Mouse (Mus musculus) CD4-positive naive resting alpha-beta T cell, adult 57 days (primary cell): ENCODE data around the gene Gtf2h4. TPM values are rescaled to one million over a fixed set of nuclear protein-coding genes. Genes with fewer than 3 reads are reported as not detected.

Experiments used
- total RNA-seq: library from RNA; stranded (reverse); gene quantifications from one replicate; pipeline ENCODE4 v1.2.4, GENCODE M21; 2023

Gtf2h4 gene
- total RNA-seq = 15.8 TPM

DNA sequence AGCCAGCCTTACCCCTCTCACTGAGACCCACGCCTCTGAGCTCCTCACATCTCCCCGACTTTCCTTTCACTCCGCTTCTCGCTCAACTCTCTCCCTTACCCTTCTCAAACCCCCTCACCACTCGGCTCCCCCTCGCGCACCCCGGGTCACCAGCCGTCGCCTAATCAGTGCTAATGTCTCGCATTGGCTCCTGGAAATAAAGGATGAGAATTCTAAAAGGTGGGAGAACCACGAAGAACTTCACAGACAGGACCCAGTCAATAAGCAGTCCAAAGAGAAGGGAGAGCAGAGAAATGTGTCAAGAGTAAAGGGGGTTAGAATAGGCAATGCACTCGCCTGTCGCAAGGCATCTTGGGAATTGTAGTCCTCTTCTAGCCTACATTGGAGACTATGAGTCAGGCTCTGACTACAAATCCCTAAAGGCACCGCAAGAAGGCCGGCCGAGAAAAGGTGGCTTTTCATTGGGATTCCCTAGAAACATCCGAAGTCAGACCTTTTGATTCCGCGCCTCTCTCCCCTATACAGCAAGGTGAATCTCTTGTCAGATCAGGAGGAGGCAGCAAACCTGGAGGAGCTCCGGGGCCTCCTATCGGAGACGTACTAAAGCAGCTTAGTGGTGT lies at the start of gene Gtf2h4:
Gene Gtf2h4, minus strand, starts transcription at position 324 of the 620 bp plus-strand sequence.

GRCm38 (mm10) chr17:35704621-35705464 lies 31.3 kb upstream of the Gtf2h4 start, which contains the start of gene Ddr1:
Ddr1 (minus strand) TSS chr17:35704621.

GRCm38 (mm10) chr17:35667334-35668065 lies 6.0 kb downstream of the Gtf2h4 start, which contains the start of gene Vars2:
Vars2 (minus strand) TSS chr17:35667592.

DNA sequence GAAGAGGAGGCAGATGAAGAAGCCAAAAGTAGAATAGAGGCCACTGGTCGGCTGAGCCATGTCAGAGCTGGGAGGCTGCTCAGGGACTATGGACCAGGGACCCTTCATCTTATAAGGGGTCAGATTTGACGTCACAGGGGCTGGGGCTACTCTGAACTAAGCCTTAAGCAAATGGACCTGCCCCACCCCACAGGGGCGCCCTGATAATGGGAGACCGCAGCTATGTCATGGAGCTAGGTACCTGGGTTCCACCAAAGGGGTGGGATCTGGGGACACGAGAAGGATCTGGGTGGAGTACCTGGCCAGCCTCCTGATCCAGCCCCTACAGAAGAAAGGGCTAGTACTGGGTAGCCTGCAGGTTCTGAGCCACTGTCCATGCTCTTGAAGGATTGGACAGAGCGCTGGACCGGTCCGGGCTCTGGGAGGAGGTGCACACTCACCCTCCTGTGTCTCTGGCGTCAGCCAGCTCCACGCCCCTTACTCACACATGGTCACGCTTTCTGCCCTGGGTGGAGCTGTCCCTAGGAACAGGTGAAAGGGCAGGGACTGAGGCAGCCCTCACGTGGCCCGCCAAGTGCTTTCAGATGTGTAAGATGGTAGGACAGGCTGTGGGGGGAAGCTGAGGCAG lies 29.8 kb downstream of the Gtf2h4 start, which contains the start of gene Mucl3:
Gene Mucl3, minus strand, starts transcription at position 87 of the 628 bp plus-strand sequence.

GRCm38 (mm10) chr17:35626537-35626936 lies 47.0 kb downstream of the Gtf2h4 start, which contains the start of gene Gm9573:
Gm9573 (minus strand) TSS chr17:35626637.

Other genes starting within 250 kb of the Gtf2h4 start
- 107 TPM for gene H2-Q6, start 248.9 kb downstream of the Gtf2h4 start, total RNA-seq
- 390 TPM for gene H2-Q7, start 234.6 kb downstream of the Gtf2h4 start, total RNA-seq
- 74.1 TPM for gene H2-Q10, start 203.7 kb downstream of the Gtf2h4 start, total RNA-seq
- 0.71 TPM for gene Pou5f1, start 167.7 kb downstream of the Gtf2h4 start, total RNA-seq
- gene Tcf19, start 156.9 kb downstream of the Gtf2h4 start, total RNA-seq = 6.6 TPM
- 16.2 TPM for gene Cchcr1, start 156.6 kb downstream of the Gtf2h4 start, total RNA-seq
- not detected for gene Psors1c2, start 140.5 kb downstream of the Gtf2h4 start, total RNA-seq
- gene Cdsn, start 121.6 kb downstream of the Gtf2h4 start, total RNA-seq = not detected
- not detected for gene 2300002M23Rik, start 106.3 kb downstream of the Gtf2h4 start, total RNA-seq
- gene Sfta2, start 72.2 kb downstream of the Gtf2h4 start, total RNA-seq = not detected
- not detected for gene Gm9573, start 47.1 kb downstream of the Gtf2h4 start, total RNA-seq
- not detected for gene Mucl3, start 30.0 kb downstream of the Gtf2h4 start, total RNA-seq
- 49.3 TPM for gene Vars2, start 6.1 kb downstream of the Gtf2h4 start, total RNA-seq
- 15.5 TPM for gene Ddr1, start 30.9 kb upstream of the Gtf2h4 start, total RNA-seq
- 6.3 TPM for gene Ier3, start 147.9 kb upstream of the Gtf2h4 start, total RNA-seq
- gene Flot1, start 149.5 kb upstream of the Gtf2h4 start, total RNA-seq = 46.7 TPM
- 496 TPM for gene Tubb5, start 164.6 kb upstream of the Gtf2h4 start, total RNA-seq
- 79.2 TPM for gene Mdc1, start 167.8 kb upstream of the Gtf2h4 start, total RNA-seq
- 19.7 TPM for gene Nrm, start 187.6 kb upstream of the Gtf2h4 start, total RNA-seq
- 272 TPM for gene Ppp1r18, start 191.9 kb upstream of the Gtf2h4 start, total RNA-seq
- gene Dhx16, start 206.1 kb upstream of the Gtf2h4 start, total RNA-seq = 95.2 TPM
- gene 2310061I04Rik, start 223.7 kb upstream of the Gtf2h4 start, total RNA-seq = 30.0 TPM
- gene Atat1, start 236.3 kb upstream of the Gtf2h4 start, total RNA-seq = 13.5 TPM
- gene Mrps18b, start 242.7 kb upstream of the Gtf2h4 start, total RNA-seq = 61.0 TPM
- 184 TPM for gene Ppp1r10, start 242.7 kb upstream of the Gtf2h4 start, total RNA-seq